Comparison of ENCODE assay signal across 20 mouse cellular contexts in the genomic region with DNA sequence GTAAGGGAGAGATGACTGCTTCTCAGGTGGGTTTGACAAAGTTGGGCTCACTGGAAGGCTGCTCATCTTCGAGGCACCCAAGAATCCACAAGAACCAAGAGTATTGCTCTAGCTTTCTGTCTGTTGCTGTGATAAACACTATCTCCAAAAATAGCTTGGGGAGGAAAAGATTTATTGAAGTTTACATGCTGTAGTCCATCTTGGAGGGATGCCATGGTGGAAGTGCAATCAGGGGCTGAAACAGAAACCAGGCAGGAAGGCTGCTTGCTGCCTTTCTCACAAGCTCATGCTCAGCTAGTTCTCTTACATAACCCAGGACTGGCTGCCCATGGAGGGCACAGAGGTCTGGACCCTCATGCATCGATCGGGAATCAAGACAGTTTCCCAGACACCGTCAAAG.
DNase-seq lines count a peak whose midpoint lies in the region; ATAC-seq lines count a peak whose summit lies in the region.
"Had no signal": no experiment of that assay in that cellular context is flagged by ENCODE, and none has a peak within 500 bp of the region (broad histone marks: within the 10 kb centered on the region; RNA-seq: fewer than 3 reads in every experiment).

No protein-coding gene starts in this region.

- no peaks in the 10 kb centered on the region for H3K36me3 ChIP-seq in heart, embryonic 12.5 days
- H3K36me3 ChIP-seq in lung, embryonic 15.5 days: no peaks in the 10 kb centered on the region
- H3K36me3 ChIP-seq in stomach, embryonic 16.5 days (ENCODE audit: control insufficient read depth, insufficient read depth, low read length): no peaks in the 10 kb centered on the region
- H3K36me3 ChIP-seq: forebrain, embryonic 12.5 days; heart, embryonic 10.5 days; limb, embryonic 10.5 days; midbrain, embryonic 12.5 days; neural tube, embryonic 13.5 days had no signal

- 80% methylated on average over 4 of the region's 4 CpGs for WGBS in heart, embryonic 12.5 days
- WGBS in lung, embryonic 15.5 days: 45% methylated on average over 4 of the region's 4 CpGs
- 67% methylated on average over 4 of the region's 4 CpGs for WGBS in stomach, embryonic 16.5 days

- DNase-seq in heart, adult 11 months: peak; percentile 61
- no peak for DNase-seq in lung, adult 18-20 months
- peak; percentile 65 for DNase-seq in lung, postnatal 10 days
- DNase-seq in layer of hippocampus, adult 8-10 months (ENCODE audit: low spot score in 2 of 2): no peak
- DNase-seq: cerebellum, postnatal 14 days; embryo, embryonic 11 days; gastrocnemius, postnatal 25 days; heart, postnatal 14 days; right cerebral cortex, postnatal 25 days had no signal

- no peak overlapping the region for H3K27ac ChIP-seq in heart, embryonic 12.5 days (ENCODE audit: poor library complexity, severe bottlenecking)
- peak overlapping the region; percentile 42; the same call in 1 of the 2 replicates for H3K27ac ChIP-seq in lung, embryonic 15.5 days
- peak overlapping the region; percentile 16; the same call in 1 of the 2 replicates for H3K27ac ChIP-seq in stomach, embryonic 16.5 days (ENCODE audit: low read length)
- H3K27ac ChIP-seq: forebrain, embryonic 12.5 days; heart, embryonic 10.5 days; hindbrain, embryonic 14.5 days; limb, embryonic 10.5 days; midbrain, embryonic 12.5 days; neural tube, embryonic 13.5 days had no signal

- H3K9me3 ChIP-seq in heart, embryonic 12.5 days (replicated peaks): no peaks in the 10 kb centered on the region
- no peaks in the 10 kb centered on the region for H3K9me3 ChIP-seq in lung, embryonic 15.5 days
- H3K9me3 ChIP-seq in stomach, embryonic 16.5 days (replicated peaks; ENCODE audit: control insufficient read depth, low read length): no peaks in the 10 kb centered on the region
- H3K9me3 ChIP-seq: forebrain, embryonic 12.5 days; heart, embryonic 10.5 days; limb, embryonic 10.5 days; midbrain, embryonic 12.5 days; neural tube, embryonic 13.5 days had no signal

- H3K4me1 ChIP-seq in heart, embryonic 12.5 days (replicated peaks): no peaks in the 10 kb centered on the region
- peaks cover 15% of the 10 kb centered on the region for H3K4me1 ChIP-seq in lung, embryonic 15.5 days
- H3K4me1 ChIP-seq in stomach, embryonic 16.5 days (ENCODE audit: control insufficient read depth, insufficient read depth, low read length): peaks cover 13% of the 10 kb centered on the region; the same call in 1 of the 2 replicates
- H3K4me1 ChIP-seq: heart, embryonic 10.5 days had no signal

- H3K27me3 ChIP-seq in heart, embryonic 12.5 days (replicated peaks): no peaks in the 10 kb centered on the region
- no peaks in the 10 kb centered on the region for H3K27me3 ChIP-seq in lung, embryonic 15.5 days
- no peaks in the 10 kb centered on the region for H3K27me3 ChIP-seq in stomach, embryonic 16.5 days (ENCODE audit: control insufficient read depth, insufficient read depth, low read length)
- H3K27me3 ChIP-seq: forebrain, embryonic 12.5 days; midbrain, embryonic 12.5 days; neural tube, embryonic 13.5 days had no signal

- no peak overlapping the region for H3K4me2 ChIP-seq in heart, embryonic 12.5 days
- no peak overlapping the region for H3K4me2 ChIP-seq in lung, embryonic 15.5 days
- no peak overlapping the region for H3K4me2 ChIP-seq in stomach, embryonic 16.5 days (ENCODE audit: low read depth, low read length)
- H3K4me2 ChIP-seq: forebrain, embryonic 12.5 days; hindbrain, embryonic 14.5 days; liver, embryonic 11.5 days; midbrain, embryonic 12.5 days; neural tube, embryonic 13.5 days had no signal

- no peak overlapping the region for H3K9ac ChIP-seq in heart, embryonic 12.5 days
- H3K9ac ChIP-seq in lung, embryonic 15.5 days: no peak overlapping the region
- no peak overlapping the region for H3K9ac ChIP-seq in stomach, embryonic 16.5 days (ENCODE audit: low read length)
- H3K9ac ChIP-seq: forebrain, embryonic 12.5 days; hindbrain, embryonic 14.5 days; midbrain, embryonic 12.5 days; neural tube, embryonic 13.5 days had no signal

- ATAC-seq in heart, embryonic 12.5 days (ENCODE audit: insufficient number of reproducible peaks, low FRiP score): no peak
- peak; percentile 84; the same call in 1 of the 2 replicates for ATAC-seq in lung, embryonic 15.5 days (ENCODE audit: borderline replicate concordance, extremely low read depth, low FRiP score, low TSS enrichment)
- ATAC-seq in stomach, embryonic 16.5 days (ENCODE audit: insufficient read depth, low FRiP score): peak; percentile 40; the same call in 1 of the 2 replicates
- ATAC-seq in granulocyte monocyte progenitor cell, adult 5-6 weeks (replicated peaks; ENCODE audit: poor library complexity, severe bottlenecking): no peak

- H3K4me3 ChIP-seq in heart, embryonic 12.5 days: no peak overlapping the region
- H3K4me3 ChIP-seq in lung, embryonic 15.5 days: no peak overlapping the region
- no peak overlapping the region for H3K4me3 ChIP-seq in stomach, embryonic 16.5 days (replicated peaks; ENCODE audit: low read length)
- H3K4me3 ChIP-seq: forebrain, embryonic 12.5 days; heart, embryonic 10.5 days; limb, embryonic 10.5 days; midbrain, embryonic 12.5 days; neural tube, embryonic 13.5 days had no signal

Comparison
In these comparisons a context has a peak if more than half of its experiments do, and no peak if none do; other contexts are left out.
1. DNase-seq: peak in heart, adult 11 months (single experiment) and lung, postnatal 10 days (single experiment); none in lung, adult 18-20 months (0 of 2) and layer of hippocampus, adult 8-10 months (0 of 2).
2. ATAC-seq: peak in lung, embryonic 15.5 days (single experiment) and stomach, embryonic 16.5 days (single experiment); none in heart, embryonic 12.5 days (single experiment) and granulocyte monocyte progenitor cell, adult 5-6 weeks (single experiment).